Mouse (Mus musculus) kidney, adult 2 months (tissue): ENCODE data around the gene Rpgrip1l. TPM values are rescaled to one million over a fixed set of nuclear protein-coding genes. Genes with fewer than 3 reads are reported as not detected.

ENCODE experiments used
- DNase-seq: peaks from one replicate; pipeline ENCODE4 v3.0.0; 2021
- H3K27ac ChIP-seq: fragments of 200-500 bp; 2 replicates; pipeline ENCODE4 v1.5.1; 2012; ENCODE audit warnings: low read depth, low read length, control low read depth, inconsistent platforms; ENCODE audit not compliant: insufficient read depth
- H3K27me3 ChIP-seq: fragments of 200-500 bp; replicated peaks from 2 replicates; pipeline ENCODE4 v1.6.1; 2012; ENCODE audit warnings: mild to moderate bottlenecking, moderate library complexity, low read length, inconsistent platforms; ENCODE audit not compliant: control insufficient read depth, insufficient read depth
- H3K36me3 ChIP-seq: fragments of 200-500 bp; 2 replicates; pipeline ENCODE4 v1.6.1; 2012; ENCODE audit warnings: mild to moderate bottlenecking, moderate library complexity, low read length, inconsistent platforms; ENCODE audit not compliant: control insufficient read depth, insufficient read depth
- H3K4me1 ChIP-seq: fragments of 200-500 bp; 2 replicates; pipeline ENCODE4 v1.6.1; 2011; ENCODE audit warnings: low read length; ENCODE audit not compliant: control insufficient read depth, insufficient read depth
- H3K4me3 ChIP-seq: fragments of 200-500 bp; 2 replicates; pipeline ENCODE4 v1.5.1; 2011; ENCODE audit warnings: mild to moderate bottlenecking, low read depth, low read length, control low read depth; ENCODE audit not compliant: insufficient read depth
- CTCF ChIP-seq: fragments of 200-500 bp; conservative IDR thresholded peaks from 2 replicates; pipeline ENCODE4 v1.5.1; 2011; ENCODE audit warnings: low read depth, mild to moderate bottlenecking, control low read depth, low read length, moderate library complexity, mixed read lengths; ENCODE audit not compliant: insufficient read depth, insufficient read length
- POLR2A ChIP-seq: fragments of 200-500 bp; IDR thresholded peaks from one replicate; pipeline ENCODE4 v1.6.1; 2011; ENCODE audit warnings: low read depth, low read length, control low read depth
- WGBS: fragments of 180-500 bp; shearing (Covaris S2); methylation state at CpG from one replicate; pipeline ENCODE4 v1.1.7; 2018; 5-methylcytosine and 5-hydroxymethylcytosine counted together
- polyA plus RNA-seq: library from polyadenylated mRNA; depleted of rRNA; stranded (reverse); fragments of >200 nt; gene quantifications from 2 replicates; pipeline ENCODE4 v1.2.3, GENCODE M21; 2012

Rpgrip1l gene
- polyA plus RNA-seq, 1 experiment: 1.6 TPM

DNA sequence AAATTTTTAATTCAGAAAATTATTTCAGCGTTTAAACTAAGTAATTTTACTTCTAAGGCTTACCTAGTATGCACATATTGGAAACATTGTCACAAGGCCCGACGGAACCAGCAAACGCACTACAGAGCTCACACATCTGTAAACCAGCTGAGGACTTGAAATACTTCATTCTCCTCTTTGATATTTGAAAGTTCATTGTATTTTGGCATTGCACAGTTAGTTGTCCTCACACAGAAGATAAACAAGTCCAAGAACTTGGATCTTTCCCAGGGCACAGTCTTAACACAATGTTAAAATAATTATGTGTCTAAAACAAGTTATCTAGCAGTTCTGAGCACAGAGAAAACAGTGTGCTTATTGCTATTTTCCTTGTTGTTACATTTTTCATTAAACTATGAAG lies 22.5 kb downstream of the Rpgrip1l start:
- Histone ChIP-seq H3K36me3 (no peaks in the 10 kb centered on the region; the same call in 1 of the 2 replicates), H3K27me3 (no peaks in the 10 kb centered on the region), H3K27ac (no peak overlapping the region), H3K4me1 (no peaks in the 10 kb centered on the region), H3K4me3 (no peak overlapping the region)
- WGBS: 91% methylated on average over 4 of the region's 4 CpGs
- no peak for TF ChIP-seq CTCF
- no peak for TF ChIP-seq POLR2A
- DNase-seq: no peak

GRCm38 (mm10) chr8:91286237-91286636 lies 26.8 kb downstream of the Rpgrip1l start:
- TF ChIP-seq CTCF (no peak), POLR2A (no peak)
- Histone ChIP-seq H3K4me3 (no peak overlapping the region), H3K4me1 (no peaks in the 10 kb centered on the region), H3K27me3 (no peaks in the 10 kb centered on the region), H3K36me3 (no peaks in the 10 kb centered on the region), H3K27ac (no peak overlapping the region)
- WGBS: 86% methylated on average over 8 of the region's 8 CpGs
- no peak for DNase-seq

DNA sequence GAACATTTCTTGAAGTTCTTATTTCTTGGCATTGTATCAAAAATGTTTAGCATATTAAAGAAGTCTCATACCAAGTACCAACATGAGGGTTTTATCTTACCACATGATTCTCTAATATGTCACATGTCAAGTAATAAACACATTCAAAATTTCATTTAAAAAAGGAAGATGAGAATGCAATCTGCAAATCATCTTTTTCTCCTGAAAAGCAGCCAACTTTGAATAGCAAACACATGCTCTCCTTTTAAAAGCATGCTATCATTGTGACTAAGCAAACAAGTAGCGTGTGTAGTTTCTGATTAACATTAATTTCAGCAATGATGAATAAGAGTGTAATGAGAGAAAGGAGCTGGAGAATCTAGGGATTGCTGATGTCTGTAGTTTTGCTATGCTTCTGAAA lies 29.2 kb downstream of the Rpgrip1l start:
- Histone ChIP-seq H3K27ac (no peak overlapping the region), H3K36me3 (0 out of 2 replicates have a peak, but pooled peaks cover 2% of the 10 kb centered on the region), H3K27me3 (no peaks in the 10 kb centered on the region), H3K4me3 (no peak overlapping the region), H3K4me1 (no peaks in the 10 kb centered on the region)
- DNase-seq: no peak
- TF ChIP-seq CTCF (no peak), POLR2A (no peak)
- WGBS: 80% methylated on average over 1 of the region's 1 CpGs

- TF ChIP-seq POLR2A (no peak), CTCF (no peak)
- Histone ChIP-seq H3K4me3 (no peak overlapping the region), H3K27ac (no peak overlapping the region), H3K27me3 (no peaks in the 10 kb centered on the region), H3K36me3 (0 out of 2 replicates have a peak, but pooled peaks cover 2% of the 10 kb centered on the region), H3K4me1 (no peaks in the 10 kb centered on the region)
- no peak for DNase-seq
- WGBS: 85% methylated on average over 5 of the region's 5 CpGs
Observed at GRCm38 (mm10) chr8:91282655-91283054, 30.4 kb downstream of the Rpgrip1l start.

DNA sequence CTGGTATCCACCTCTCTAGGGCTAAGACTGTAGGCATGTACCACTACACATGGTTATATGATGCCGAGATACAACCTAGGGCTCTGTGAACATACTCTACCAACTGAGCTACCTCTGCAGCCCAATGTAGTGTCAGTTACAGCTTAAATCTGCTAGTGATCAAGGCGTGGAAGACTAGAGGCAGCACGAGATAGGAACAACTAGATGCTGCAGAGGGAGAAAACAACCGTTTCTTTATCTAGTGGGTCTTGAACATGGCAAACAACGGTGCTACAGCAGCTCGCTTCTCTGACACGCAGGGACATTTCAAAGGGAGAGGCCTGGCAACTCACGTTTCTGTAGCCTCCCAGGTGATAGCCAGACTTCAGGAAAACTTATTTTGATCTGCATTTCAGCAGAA lies 31.5 kb downstream of the Rpgrip1l start:
- Histone ChIP-seq H3K4me3 (no peak overlapping the region), H3K36me3 (0 out of 2 replicates have a peak, but pooled peaks cover 2% of the 10 kb centered on the region), H3K27ac (no peak overlapping the region), H3K4me1 (no peaks in the 10 kb centered on the region), H3K27me3 (no peaks in the 10 kb centered on the region)
- no peak for DNase-seq
- TF ChIP-seq CTCF: no peak
- TF ChIP-seq POLR2A: no peak
- 93% methylated on average over 8 of the region's 8 CpGs for WGBS

- no peak for TF ChIP-seq POLR2A
- no peak for TF ChIP-seq CTCF
- Histone ChIP-seq H3K27ac (no peak overlapping the region), H3K4me1 (no peaks in the 10 kb centered on the region), H3K27me3 (no peaks in the 10 kb centered on the region), H3K4me3 (no peak overlapping the region), H3K36me3 (0 out of 2 replicates have a peak, but pooled peaks cover 2% of the 10 kb centered on the region)
- 88% methylated on average over 11 of the region's 11 CpGs for WGBS
- no peak for DNase-seq
Observed at GRCm38 (mm10) chr8:91280467-91281212, 32.4 kb downstream of the Rpgrip1l start.

- Histone ChIP-seq H3K4me1 (no peaks in the 10 kb centered on the region), H3K27me3 (no peaks in the 10 kb centered on the region), H3K36me3 (0 out of 2 replicates have a peak, but pooled peaks cover 2% of the 10 kb centered on the region), H3K4me3 (no peak overlapping the region), H3K27ac (no peak overlapping the region)
- 80% methylated on average over 5 of the region's 5 CpGs for WGBS
- DNase-seq: no peak
- TF ChIP-seq POLR2A (no peak), CTCF (no peak)
Observed at GRCm38 (mm10) chr8:91278060-91278459, 35.0 kb downstream of the Rpgrip1l start.

- Histone ChIP-seq H3K27me3 (no peaks in the 10 kb centered on the region), H3K4me3 (no peak overlapping the region), H3K36me3 (0 out of 2 replicates have a peak, but pooled peaks cover 2% of the 10 kb centered on the region), H3K4me1 (no peaks in the 10 kb centered on the region), H3K27ac (no peak overlapping the region)
- TF ChIP-seq POLR2A (no peak), CTCF (0 out of 2 replicates have a peak, but pooled peaks have one; percentile 18)
- DNase-seq: no peak
- WGBS: 99% methylated on average over 2 of the region's 2 CpGs
Observed at GRCm38 (mm10) chr8:91276337-91276736, 36.7 kb downstream of the Rpgrip1l start.
